Mouse (Mus musculus) liver, embryonic 11.5 days (tissue): ENCODE data around the gene Trpm3. TPM values are rescaled to one million over a fixed set of nuclear protein-coding genes. Genes with fewer than 3 reads are reported as not detected.

Source experiments
- ATAC-seq: fragments of 200-750 bp; cut with Nextera tagmentation; replicated peaks from 2 replicates; pipeline ENCODE4 v1.8.0; 2017; ENCODE audit warnings: moderate number of reproducible peaks, mild to moderate bottlenecking, moderate TSS enrichment, moderate library complexity; ENCODE audit not compliant: low FRiP score
- DNase-seq: peaks from one replicate; pipeline ENCODE4 v3.0.0-alpha.2; 2017; ENCODE audit warnings: low spot score
- H3K27ac ChIP-seq: fragments of 300-500 bp; sonication (generic); 2 replicates; pipeline ENCODE4 v1.5.1; 2014; ENCODE audit warnings: mild to moderate bottlenecking, low read depth, low read length, control low read depth
- H3K27me3 ChIP-seq: fragments of 300-500 bp; sonication (generic); replicated peaks from 2 replicates; pipeline ENCODE4 v1.6.1; 2014; ENCODE audit warnings: low read length, mixed read lengths; ENCODE audit not compliant: control insufficient read depth, insufficient read depth
- H3K36me3 ChIP-seq: fragments of 300-500 bp; sonication (generic); 2 replicates; pipeline ENCODE4 v1.6.1; 2014; ENCODE audit warnings: mild to moderate bottlenecking, low read length, moderate library complexity, mixed read lengths; ENCODE audit not compliant: control insufficient read depth, insufficient read depth
- H3K4me1 ChIP-seq: fragments of 300-500 bp; sonication (generic); replicated peaks from 2 replicates; pipeline ENCODE4 v1.6.1; 2014; ENCODE audit warnings: low read length, mixed read lengths; ENCODE audit not compliant: control insufficient read depth, insufficient read depth
- H3K4me2 ChIP-seq: fragments of 300-500 bp; sonication (generic); 2 replicates; pipeline ENCODE4 v1.6.1; 2014; ENCODE audit warnings: mild to moderate bottlenecking, control low read depth, moderate library complexity
- H3K4me3 ChIP-seq: fragments of 300-500 bp; sonication (generic); 2 replicates; pipeline ENCODE4 v1.5.1; 2014; ENCODE audit warnings: low read depth, low read length, control low read depth
- H3K9ac ChIP-seq: fragments of 300-500 bp; sonication (generic); 2 replicates; pipeline ENCODE4 v1.6.1; 2014; ENCODE audit warnings: low read depth, low read length, control low read depth
- H3K9me3 ChIP-seq: fragments of 300-500 bp; sonication (generic); 2 replicates; pipeline ENCODE4 v1.6.1; 2016; ENCODE audit warnings: low read length, inconsistent platforms, mixed read lengths; ENCODE audit not compliant: control insufficient read depth
- WGBS: fragments of 180-500 bp; shearing (Covaris S2); extraction: QIAGEN DNeasy Blood & Tissue Kit; methylation state at CpG from one replicate; pipeline ENCODE4 v1.1.7; 2014; 5-methylcytosine and 5-hydroxymethylcytosine counted together
- polyA plus RNA-seq: library from polyadenylated mRNA; unstranded; fragments of >200 nt; fragmentation: Nextera tagmentation; extraction: Ambion mirVana; gene quantifications from 2 replicates; pipeline ENCODE4 v1.2.1, GENCODE M21; 2014

The Trpm3 gene
- polyA plus RNA-seq, 1 experiment from 2014 or later: 0.26 TPM

- H3K27me3 ChIP-seq: no peaks in the 10 kb centered on the region
These were observed 554.1 kb downstream of the Trpm3 start for GRCm38 (mm10) chr19:22692956-22693355.

DNA sequence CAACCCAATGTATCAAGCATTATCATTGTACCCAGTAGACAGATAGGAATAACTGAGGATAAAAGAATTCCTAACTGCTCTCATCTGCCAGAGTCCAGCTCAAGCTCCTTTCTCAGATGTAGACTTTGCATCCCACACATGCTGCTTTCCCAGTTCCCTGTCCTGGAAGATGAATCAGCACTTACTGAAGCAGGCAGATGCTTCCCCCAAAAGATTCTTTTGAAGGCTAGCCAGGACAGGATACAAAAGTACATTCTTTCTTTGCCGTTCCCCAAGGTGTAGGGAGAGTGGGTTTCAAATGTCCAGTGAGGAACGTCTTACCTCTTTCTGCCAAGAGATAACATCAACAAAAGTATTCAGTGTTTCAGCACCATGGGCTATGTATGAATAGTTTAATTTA is 556.6 kb downstream of the Trpm3 start:
- DNase-seq: no peak
- no peak for ATAC-seq
- Histone ChIP-seq H3K27me3 (no peaks in the 10 kb centered on the region), H3K36me3 (no peaks in the 10 kb centered on the region), H3K27ac (no peak overlapping the region), H3K4me1 (no peaks in the 10 kb centered on the region), H3K4me3 (no peak overlapping the region), H3K9ac (no peak overlapping the region), H3K4me2 (no peak overlapping the region), H3K9me3 (no peaks in the 10 kb centered on the region)
- 59% methylated on average over 2 of the region's 2 CpGs for WGBS

More at GRCm38 (mm10) chr19:22692956-22693355, 554.1 kb downstream of the Trpm3 start:
- H3K4me3 ChIP-seq: no peak overlapping the region
- no peak overlapping the region for H3K9ac ChIP-seq
- H3K4me1 ChIP-seq: no peaks in the 10 kb centered on the region
- H3K4me2 ChIP-seq: no peak overlapping the region
- DNase-seq (no peak), ATAC-seq (no peak)
- no peaks in the 10 kb centered on the region for H3K36me3 ChIP-seq
- no peak overlapping the region for H3K27ac ChIP-seq
- WGBS: 80% methylated on average over 5 of the region's 5 CpGs
- no peaks in the 10 kb centered on the region for H3K9me3 ChIP-seq

DNA sequence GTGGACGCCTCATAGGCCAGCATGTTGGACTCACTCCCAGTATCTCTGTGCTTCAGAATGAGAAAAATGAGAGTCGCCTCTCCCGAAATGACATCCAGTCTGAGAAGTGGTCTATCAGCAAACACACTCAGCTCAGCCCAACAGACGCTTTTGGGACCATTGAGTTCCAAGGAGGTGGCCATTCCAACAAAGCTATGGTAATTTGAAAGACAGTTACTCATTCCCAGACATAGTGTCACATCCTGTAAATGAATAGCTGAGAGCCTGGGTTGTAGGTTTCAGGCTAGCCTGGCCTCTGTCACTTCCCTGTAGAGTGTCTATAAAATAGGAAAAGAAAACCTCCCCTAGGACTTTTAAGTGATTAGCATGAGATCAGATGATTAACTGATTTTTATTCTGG is 559.9 kb downstream of the Trpm3 start:
- Histone ChIP-seq H3K4me3 (no peak overlapping the region), H3K27me3 (no peaks in the 10 kb centered on the region), H3K4me1 (no peaks in the 10 kb centered on the region), H3K4me2 (no peak overlapping the region), H3K9me3 (no peaks in the 10 kb centered on the region), H3K27ac (no peak overlapping the region), H3K36me3 (no peaks in the 10 kb centered on the region), H3K9ac (no peak overlapping the region)
- DNase-seq: no peak
- no peak for ATAC-seq
- WGBS: 79% methylated on average over 4 of the region's 4 CpGs

DNA sequence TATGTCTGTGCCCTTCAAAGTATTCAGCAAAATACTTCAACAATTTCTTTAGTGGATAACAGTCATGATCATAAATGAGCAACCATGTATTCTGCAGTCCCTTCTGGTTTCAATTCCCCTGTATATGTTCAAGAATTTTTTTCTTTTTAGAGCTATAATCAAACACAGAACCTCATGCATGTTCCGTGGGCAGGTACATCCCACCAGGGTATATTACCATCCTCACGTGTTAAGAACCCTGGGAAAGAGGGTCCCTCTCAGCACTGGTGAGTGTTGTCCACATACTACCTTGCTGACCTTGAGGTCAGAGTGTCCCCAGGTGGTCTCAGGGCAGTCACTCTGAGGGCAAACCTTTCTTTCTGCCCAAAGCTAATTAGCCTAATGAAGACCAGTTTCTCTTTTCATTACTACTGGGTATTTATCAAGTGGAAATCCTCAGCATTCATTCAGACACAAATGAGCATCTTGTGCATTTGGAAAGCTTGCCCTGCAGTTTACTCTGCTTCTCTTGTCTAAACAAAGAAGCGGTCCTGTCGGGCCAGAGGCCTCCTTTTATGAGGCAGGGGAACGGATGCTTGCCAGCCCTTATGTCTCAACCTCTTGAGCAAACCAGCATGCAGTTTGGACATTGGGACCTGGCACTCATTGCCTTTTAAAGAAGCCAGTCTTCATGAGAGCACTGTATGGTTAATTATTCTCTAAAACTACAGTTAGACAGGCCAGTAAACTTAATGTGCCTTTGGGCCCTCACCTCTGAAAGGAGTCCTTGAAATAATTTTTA is 562.2 kb downstream of the Trpm3 start:
- no peak for DNase-seq
- no peak overlapping the region for H3K27ac ChIP-seq
- 55% methylated on average over 5 of the region's 5 CpGs for WGBS
- no peak overlapping the region for H3K4me2 ChIP-seq
- no peaks in the 10 kb centered on the region for H3K9me3 ChIP-seq
- H3K9ac ChIP-seq: no peak overlapping the region
- no peak for ATAC-seq
- no peaks in the 10 kb centered on the region for H3K4me1 ChIP-seq
- H3K36me3 ChIP-seq: no peaks in the 10 kb centered on the region
- no peaks in the 10 kb centered on the region for H3K27me3 ChIP-seq
- H3K4me3 ChIP-seq: no peak overlapping the region

GRCm38 (mm10) chr19:22703876-22704275 is 565.0 kb downstream of the Trpm3 start:
- no peak for ATAC-seq

GRCm38 (mm10) chr19:22705414-22705813 is 566.6 kb downstream of the Trpm3 start:
- no peak for ATAC-seq
- Histone ChIP-seq H3K4me3 (no peak overlapping the region), H3K27ac (no peak overlapping the region), H3K9me3 (no peaks in the 10 kb centered on the region), H3K36me3 (no peaks in the 10 kb centered on the region), H3K4me2 (no peak overlapping the region), H3K9ac (no peak overlapping the region), H3K27me3 (no peaks in the 10 kb centered on the region), H3K4me1 (no peaks in the 10 kb centered on the region)
- DNase-seq: no peak

More at GRCm38 (mm10) chr19:22703876-22704275, 565.0 kb downstream of the Trpm3 start:
- H3K4me1 ChIP-seq: no peaks in the 10 kb centered on the region
- no peaks in the 10 kb centered on the region for H3K9me3 ChIP-seq
- WGBS: 83% methylated on average over 6 of the region's 6 CpGs
- H3K9ac ChIP-seq: no peak overlapping the region
- H3K27me3 ChIP-seq: no peaks in the 10 kb centered on the region
- no peaks in the 10 kb centered on the region for H3K36me3 ChIP-seq
- H3K27ac ChIP-seq: no peak overlapping the region
- H3K4me2 ChIP-seq: no peak overlapping the region
- DNase-seq: no peak
- H3K4me3 ChIP-seq: no peak overlapping the region

DNA sequence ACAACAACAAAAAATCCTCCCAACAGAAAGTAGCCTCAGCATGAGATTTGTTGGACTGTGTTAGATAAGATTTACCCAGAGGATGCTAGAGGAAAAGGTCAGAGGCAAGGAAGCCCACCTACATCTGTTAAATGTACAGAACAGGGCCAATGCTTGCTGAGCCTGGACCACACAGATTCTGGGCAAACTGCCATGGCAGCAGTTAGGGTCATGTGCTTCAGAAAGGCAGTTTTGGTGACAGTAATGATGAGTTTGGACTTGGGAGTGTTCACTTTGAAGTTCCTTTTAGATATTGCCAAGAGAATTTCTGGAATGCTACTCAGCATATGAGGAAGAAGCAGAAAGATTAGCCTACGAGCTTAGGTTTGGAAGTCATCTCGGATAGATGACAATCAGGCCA is 580.2 kb downstream of the Trpm3 start:
- 58% methylated on average over 2 of the region's 2 CpGs for WGBS
- H3K27ac ChIP-seq: no peak overlapping the region
- no peak overlapping the region for H3K9ac ChIP-seq
- no peak for DNase-seq
- ATAC-seq: no peak
- H3K27me3 ChIP-seq: no peaks in the 10 kb centered on the region
- no peaks in the 10 kb centered on the region for H3K4me1 ChIP-seq
- H3K4me3 ChIP-seq: no peak overlapping the region
- H3K36me3 ChIP-seq: no peaks in the 10 kb centered on the region
- no peaks in the 10 kb centered on the region for H3K9me3 ChIP-seq
- no peak overlapping the region for H3K4me2 ChIP-seq

DNA sequence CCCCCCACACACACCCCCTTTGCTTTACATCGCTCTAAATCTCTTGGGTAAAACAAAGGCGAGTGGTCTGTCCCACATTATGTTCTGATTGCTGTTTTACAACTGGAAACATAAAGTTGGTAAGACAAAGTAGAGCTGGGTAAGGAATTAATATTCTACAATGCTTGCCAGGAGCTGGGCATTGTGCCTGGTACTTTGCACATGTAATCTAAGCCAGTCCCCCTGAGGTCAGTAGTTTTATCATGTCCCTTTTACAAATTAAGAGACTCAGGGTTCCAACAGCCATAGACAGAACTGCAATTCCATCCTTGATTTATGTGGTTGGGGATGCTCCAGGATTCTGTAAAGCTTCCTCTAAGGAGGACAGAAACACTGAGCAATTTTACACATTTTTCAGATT is 591.0 kb downstream of the Trpm3 start:
- Histone ChIP-seq H3K27ac (no peak overlapping the region), H3K36me3 (no peaks in the 10 kb centered on the region), H3K9me3 (no peaks in the 10 kb centered on the region), H3K4me1 (no peaks in the 10 kb centered on the region), H3K9ac (no peak overlapping the region), H3K27me3 (no peaks in the 10 kb centered on the region), H3K4me3 (no peak overlapping the region), H3K4me2 (no peak overlapping the region)
- 84% methylated on average over 2 of the region's 2 CpGs for WGBS
- DNase-seq (no peak), ATAC-seq (no peak)

DNA sequence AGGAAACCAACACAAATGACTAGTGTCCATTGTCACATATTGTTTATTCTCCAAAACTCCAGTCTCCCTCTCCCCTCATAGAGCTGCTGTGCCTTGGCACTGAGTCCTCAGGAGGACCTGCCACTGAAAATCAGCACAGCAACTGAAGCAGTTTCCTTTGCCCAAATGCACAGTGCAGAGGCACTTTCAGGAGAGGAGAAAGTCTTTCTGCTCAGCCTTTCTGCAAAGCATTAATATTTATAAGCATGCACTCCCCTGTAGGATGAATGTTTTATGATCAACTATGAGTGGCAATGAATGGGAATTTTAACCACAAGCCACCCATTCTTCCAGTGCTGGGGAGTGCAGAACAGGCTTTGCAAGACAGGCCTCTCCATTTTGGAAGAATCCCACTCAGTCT is 592.1 kb downstream of the Trpm3 start:
- ATAC-seq (no peak), DNase-seq (no peak)
- no peaks in the 10 kb centered on the region for H3K36me3 ChIP-seq
- H3K9ac ChIP-seq: no peak overlapping the region
- no peak overlapping the region for H3K4me2 ChIP-seq
- H3K27me3 ChIP-seq: no peaks in the 10 kb centered on the region
- no peaks in the 10 kb centered on the region for H3K4me1 ChIP-seq
- H3K4me3 ChIP-seq: no peak overlapping the region
- no peak overlapping the region for H3K27ac ChIP-seq
- no peaks in the 10 kb centered on the region for H3K9me3 ChIP-seq
